Mouse (Mus musculus): ENCODE data around the gene Matn4.

DNA sequence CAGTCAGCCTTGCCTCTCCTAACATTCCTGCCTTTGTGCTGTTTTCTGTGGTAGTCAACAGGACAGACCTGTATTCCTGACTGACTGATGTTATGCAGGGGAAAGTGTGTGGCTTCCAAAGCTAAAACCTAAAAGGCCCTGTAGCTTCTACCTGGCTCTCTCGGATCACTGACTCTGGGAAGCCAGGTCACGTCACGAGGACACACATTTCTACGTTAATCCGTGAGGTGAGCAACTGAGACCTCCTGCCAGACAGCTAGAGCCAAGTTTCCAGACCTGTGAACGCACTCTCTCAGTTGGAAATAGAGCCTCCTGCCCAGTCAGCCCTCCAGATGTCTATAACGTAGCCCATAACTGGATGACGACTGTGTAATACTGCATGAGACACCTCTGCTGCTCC lies 17.0 kb upstream of the Matn4 start:
- TF ChIP-seq CTCF (IDR thresholded peaks at IDR 0.05; ENCODE audit: borderline replicate concordance, insufficient read depth, low read length) = no peak
- TF ChIP-seq POLR2A (IDR thresholded peaks at IDR 0.05; ENCODE audit: low read depth, low read length) = no peak
